Mouse (Mus musculus) embryo, embryonic 11.5 days (tissue): ENCODE data around the gene Taar2.

Source experiments
- DNase-seq: peaks from one replicate; pipeline ENCODE4 v3.0.0-alpha.2; 2012; ENCODE audit warnings: low read depth, low spot score

The Taar2 gene

DNA sequence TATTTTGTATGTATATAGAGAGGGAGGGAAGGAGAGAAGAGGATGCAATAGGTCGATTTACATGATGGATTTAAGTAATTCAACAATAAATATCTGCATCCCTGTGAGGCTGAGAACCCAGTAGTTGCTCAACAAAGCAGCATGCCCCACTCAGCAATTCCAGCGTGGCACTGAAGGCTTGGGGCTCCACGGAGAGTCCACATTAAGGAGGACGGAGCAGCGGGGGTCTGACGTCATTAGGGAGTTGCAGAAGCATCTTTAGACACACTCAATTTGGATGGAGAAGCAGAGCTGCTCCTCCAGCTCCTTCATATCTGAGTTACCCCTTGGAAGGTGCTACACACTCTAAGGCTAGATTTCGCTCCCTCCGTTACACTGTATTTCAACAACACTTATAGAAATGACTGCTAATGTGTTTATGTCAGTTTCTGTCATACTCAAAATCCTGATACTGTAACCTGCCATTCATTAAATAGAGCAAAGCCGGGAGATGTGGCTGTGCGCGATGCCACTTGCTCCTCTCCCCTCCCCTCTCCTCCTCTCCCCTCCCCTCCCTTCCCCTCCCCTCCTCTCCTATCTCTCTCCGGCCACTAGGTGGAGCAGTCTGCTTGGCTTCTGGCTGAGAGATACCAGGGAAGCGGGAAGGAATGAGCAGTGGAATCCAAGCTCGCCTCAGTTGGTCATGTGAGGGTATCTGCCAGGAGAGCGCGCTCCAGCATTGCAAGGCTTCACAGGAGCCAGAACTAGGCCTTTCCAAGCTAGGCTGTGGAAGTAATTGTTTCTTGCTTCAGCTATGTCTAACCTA lies 40.7 kb downstream of the Taar2 start:
- DNase-seq, result peak; percentile 75

DNA sequence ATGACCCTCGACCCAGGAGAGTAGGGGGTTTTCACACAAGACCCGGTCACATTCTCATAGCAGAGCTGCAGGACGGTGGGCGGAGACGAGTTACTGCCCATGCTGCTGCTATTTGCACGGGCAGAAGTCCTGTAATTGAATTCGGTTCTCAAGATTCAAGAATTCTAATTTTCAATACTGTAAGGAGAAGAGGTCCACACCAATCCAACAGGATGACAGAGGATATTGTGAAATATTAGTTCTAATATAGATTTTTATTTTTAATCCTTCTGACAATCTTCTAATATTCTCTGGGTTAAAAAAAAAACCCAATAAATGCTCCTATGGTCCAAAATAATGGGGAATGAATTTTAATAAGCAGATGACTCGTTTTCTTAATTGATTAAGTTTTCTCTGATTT lies 47.2 kb downstream of the Taar2 start, which contains the start of gene Taar6:
TSS of gene Taar6 (minus strand) at position 101 of the 400 bp plus-strand sequence.
- DNase-seq, result no peak

DNA sequence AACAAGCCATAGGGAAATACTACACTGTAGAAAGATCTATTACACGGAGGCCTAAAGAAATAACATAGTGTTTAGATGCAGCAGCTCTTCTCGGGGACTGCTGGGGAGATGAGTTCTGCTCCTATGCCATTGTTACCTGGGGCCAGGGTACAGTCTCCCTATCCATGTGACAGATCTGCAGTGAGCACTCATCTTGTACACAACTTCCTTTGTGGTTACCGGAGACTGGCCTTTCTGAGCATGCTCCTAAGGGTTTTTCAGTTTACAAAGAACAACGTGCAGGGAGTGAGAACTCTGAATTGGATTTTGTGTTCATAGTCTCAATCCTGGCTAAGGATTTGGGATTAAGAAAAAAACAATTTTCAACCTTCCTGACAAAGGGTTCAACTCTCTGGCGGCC lies 48.0 kb downstream of the Taar2 start:
- DNase-seq, result no peak
